Mouse (Mus musculus) G1E (cell line): ENCODE measurements around the gene Gm29776.

ENCODE experiments used
- CTCF ChIP-seq: IDR thresholded peaks from 2 replicates; pipeline ENCODE4 v1.5.1; 2012; ENCODE audit warnings: low read depth, low read length, inconsistent platforms, mixed read lengths
- POLR2AphosphoS5 ChIP-seq: IDR thresholded peaks from 2 replicates; pipeline ENCODE4 v1.6.1; 2012; ENCODE audit warnings: low read depth, low read length, inconsistent platforms; ENCODE audit not compliant: insufficient replicate concordance
- TAL1 ChIP-seq: conservative IDR thresholded peaks from 2 replicates; pipeline ENCODE4 v1.6.1; 2012; ENCODE audit warnings: low read depth, low read length, inconsistent platforms, mixed read lengths

GRCm38 (mm10) chr14:54676290-54676689 is 22.3 kb downstream of the Gm29776 start:
- no peak for TF ChIP-seq CTCF
- TF ChIP-seq POLR2AphosphoS5 = no peak
- TF ChIP-seq TAL1 = no peak
